Mouse (Mus musculus) monocyte, adult 2 months (primary cell): Measurements from ENCODE around the gene Gm45521.

ENCODE experiments used
- DNase-seq, 2 experiments: peaks; one replicate each; pipeline ENCODE4 v3.0.0; 2022; ENCODE audit warnings: low spot score in 2 of 2, low read depth in 1 of 2

Gene Gm45521

DNA sequence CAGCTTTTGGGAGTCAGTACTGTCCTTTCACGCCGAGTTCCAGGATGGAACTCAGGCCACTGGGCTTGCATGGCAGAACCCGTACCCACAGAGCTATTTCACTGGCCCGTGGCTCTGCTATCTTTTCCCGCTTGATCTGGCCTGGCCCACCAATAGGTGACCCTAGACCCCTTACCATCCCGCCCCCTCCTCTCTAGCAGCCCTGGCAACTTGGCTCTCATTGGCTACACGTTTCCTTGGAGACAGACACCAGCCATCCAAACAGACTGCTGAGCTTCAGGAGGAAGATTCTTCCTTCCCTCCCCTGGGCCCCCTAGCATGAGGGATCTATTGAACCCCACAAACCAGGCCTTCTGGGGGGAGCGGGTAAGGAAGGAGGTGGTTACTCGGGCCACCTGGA lies at the start of gene Gm45521:
Gene Gm45521 (plus strand): TSS at position 240 of the 400 bp plus-strand sequence.
- DNase-seq: no peak

DNA sequence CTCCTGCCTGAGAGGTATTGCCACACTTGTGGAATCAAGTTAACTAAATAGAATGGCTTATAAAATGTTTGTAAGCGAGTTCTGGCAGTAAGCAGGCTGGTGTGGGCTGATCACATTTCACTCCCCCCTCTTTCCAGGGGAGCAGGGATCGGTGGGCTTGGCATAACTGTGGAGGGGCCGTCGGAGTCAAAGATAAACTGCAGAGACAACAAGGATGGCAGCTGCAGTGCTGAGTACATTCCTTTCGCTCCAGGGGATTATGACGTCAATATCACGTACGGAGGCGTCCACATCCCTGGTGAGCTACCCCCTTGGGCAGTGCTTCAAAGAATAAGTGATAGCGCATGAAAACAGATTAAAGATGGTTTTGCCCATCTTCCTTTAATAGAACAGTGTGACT lies 47.6 kb upstream of the Gm45521 start:
- no peak for DNase-seq

DNA sequence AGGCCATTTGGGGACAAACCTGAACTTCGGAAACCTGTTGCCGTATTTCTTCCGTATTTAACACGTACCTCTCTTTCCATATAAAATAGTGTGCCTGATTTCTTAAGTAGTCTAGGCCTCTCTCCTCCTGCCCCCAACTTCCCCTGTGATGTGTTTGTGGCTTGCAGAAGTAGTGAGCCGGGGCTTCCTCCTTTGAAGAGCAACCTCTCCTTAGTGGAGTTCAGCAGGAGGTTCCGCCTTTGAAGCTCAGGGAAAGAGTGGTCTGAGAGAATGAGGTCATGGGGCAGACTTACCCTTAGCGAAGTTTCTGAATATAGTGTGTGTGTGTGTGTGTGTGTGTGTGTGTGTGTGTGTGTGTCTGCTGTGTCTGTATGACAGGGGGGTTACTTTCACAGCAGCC lies 43.2 kb upstream of the Gm45521 start:
- DNase-seq: peak; percentile 49 to 60

DNA sequence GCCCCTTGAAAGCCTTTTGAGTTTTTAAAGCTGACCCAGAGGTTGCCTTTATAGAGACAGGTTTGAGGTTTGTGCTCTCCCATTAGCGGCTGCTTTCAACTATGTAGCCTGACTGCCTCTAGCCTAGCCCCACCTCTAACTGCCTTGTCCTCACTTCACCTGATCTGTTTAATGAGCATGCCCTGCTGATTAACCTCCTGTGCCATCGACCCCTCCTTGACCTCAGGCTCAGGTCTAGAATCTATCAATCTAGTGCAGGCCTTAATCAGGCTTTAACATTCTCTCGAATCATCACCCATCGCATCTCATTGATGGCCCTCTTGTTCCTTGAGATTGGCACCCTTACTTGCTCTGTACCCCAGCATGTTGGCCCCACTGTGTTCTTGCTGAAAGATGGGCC lies 42.6 kb upstream of the Gm45521 start:
- no peak for DNase-seq

DNA sequence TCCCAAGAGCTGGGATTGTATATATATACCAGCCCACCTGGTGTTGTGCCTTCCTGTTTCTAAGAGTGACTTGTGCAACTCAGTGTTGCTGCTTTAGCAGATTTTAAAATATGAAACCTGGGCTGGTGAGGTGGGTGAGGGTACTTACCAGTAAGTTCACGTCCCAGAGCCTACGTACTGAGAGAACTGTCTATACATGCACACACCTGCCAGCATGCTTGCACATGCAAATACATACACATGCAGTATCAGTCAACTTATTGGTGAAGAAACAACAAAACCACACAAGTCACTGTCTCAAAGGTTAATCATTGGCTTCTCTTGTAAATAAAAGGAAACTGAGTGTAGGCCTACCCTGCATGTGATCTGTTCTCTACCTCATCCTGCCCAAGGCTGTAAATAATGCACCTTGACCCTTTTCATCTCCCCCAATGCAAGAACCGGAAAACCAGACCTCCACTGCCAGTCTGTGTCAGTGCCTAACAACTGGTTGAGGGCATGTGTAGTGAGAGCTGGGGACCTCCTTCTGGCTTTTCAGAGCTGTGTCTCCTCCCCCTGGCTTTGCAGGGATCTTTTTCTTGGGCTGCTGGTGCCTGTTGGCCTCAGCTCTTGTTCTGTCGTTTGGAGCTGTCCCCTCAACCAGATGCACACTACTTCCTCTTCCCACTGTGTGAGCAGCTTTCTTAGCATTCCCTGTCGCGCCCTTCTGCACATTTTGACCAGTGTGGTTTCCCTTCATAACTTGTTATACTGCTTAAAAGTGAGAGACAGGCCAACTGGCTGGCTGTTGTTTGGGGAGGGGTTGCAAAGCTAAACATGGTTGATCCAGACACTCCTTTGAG lies 38.7 kb upstream of the Gm45521 start:
- no peak for DNase-seq

DNA sequence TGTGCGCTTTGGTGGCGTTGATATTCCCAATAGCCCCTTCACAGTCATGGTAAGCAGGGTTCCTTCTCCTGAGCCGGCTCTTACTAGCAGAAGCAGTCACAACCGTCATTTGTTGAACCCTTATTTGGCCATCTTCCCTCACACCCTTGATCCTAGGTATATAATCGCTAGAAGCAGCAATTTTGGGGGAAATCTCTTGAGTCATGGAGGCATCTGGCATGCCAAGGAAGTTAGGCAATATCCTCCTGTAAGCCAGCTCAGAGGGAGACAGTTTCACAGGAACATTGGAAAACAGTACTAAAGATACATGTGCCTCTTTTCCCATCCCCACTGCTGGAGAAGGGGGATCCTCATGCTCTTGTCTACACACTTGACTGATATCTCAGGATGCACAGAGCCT lies 37.8 kb upstream of the Gm45521 start:
- DNase-seq: no peak

DNA sequence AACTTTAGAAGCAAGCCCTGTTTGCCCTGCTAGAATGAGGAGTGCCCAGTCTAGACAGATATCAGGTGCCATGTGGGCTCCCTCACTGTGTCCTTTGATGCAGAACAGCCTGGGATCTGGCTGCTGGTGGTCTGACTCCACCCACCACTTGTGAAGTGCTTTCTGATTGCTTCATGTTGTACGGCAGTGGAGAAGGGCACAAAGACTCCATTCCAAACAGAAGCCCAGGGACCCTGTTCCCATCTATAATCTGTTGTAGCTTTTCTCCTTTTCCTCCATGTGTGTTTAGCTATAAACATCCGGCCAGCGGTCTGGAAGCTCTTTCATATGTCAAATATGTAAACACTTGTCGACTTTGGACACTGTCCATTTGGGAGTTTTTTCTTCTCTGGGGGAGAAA lies 37.2 kb upstream of the Gm45521 start:
- DNase-seq: no peak

DNA sequence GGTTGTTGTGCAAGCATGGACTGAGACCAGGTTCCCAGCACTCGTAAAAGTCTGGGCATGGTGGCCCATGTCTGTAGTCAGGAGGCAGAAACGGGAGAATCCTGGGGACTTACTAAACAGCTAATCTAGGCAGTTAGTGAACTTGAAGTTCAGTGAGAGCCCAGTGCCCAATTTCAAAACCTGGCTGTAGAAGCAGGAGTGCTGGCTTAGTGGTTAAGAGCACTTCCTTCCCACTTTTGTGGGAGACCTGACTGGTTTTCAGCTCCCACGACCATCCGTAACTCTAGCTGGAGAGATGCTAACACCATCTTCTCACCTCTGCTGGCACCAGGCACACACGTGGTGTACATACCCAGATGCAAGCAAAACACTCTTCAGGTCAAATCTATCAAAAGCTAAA lies 35.6 kb upstream of the Gm45521 start:
- DNase-seq: no peak

DNA sequence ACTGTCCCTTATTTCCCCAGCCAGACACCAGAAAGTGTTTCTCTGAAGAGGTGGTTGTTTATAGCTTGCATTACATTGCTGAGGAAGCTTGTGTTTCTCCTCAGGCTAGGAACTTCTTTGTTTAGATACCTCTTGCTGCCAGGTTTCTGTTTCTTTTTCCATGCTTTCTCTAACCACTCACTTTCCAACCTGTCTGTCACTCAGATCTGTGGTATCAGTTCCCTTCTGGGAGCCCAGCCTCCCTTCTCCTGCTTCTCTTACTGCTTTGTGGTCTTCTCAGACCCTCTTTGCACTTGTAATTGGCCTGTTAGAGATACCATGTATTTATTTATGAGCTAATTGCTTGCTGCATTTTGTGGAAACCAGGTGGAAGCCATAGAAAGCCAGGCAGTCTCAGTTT lies 33.5 kb upstream of the Gm45521 start:
- no peak for DNase-seq

DNA sequence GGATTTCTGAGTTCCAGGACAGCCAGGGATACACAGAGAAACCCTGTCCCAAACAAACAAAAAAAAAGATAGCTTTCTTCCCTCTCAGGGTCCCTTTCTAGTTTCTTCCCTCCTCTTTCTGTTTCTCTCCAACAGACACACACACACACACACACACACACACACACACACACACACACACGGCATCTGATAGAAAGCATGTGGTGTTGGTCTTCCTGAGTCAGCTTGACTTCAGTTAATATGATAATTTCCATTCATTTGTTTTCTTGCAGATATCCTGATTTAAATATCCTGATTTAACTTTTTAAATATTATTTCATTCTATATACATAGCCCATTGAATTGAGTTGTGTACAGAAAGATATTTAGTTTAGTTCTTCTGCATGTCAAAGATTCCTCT lies 28.7 kb upstream of the Gm45521 start:
- no peak for DNase-seq

DNA sequence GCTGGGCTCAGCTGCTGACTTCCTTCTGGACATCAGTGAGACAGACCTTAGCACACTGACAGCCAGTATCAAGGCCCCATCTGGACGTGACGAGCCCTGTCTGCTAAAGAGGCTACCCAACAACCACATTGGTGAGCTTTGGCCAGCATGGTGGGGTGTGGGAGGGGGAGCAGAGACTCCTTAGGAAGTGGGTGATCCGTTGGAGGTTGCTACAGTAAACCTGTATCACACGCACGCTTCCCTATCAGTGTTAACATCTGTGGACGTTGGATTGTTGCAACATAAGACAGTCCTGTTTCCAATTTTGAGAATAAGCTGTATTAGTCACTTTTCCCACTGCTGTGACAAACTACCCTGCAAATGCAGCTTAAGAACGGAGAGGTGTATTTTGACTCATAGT lies 28.1 kb upstream of the Gm45521 start:
- no peak for DNase-seq

DNA sequence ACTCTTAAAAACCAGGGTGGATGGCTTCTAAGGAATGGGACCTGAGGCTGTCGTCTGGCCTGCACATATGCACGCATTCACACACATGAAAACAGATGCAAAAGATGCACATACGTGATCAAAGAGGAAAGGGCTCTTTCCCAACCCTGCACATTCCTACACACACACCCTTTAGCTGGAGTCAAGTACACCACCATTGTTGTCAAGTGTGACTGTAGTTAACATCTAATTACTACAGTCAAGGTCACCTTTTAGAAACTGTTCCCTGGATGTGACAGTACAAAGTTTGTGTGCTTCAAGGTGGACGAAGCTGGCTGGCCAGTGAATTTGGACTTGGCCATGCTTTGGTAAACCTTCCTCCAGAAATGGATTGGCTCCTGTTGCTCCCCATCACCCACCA lies 24.9 kb upstream of the Gm45521 start:
- DNase-seq: no peak

DNA sequence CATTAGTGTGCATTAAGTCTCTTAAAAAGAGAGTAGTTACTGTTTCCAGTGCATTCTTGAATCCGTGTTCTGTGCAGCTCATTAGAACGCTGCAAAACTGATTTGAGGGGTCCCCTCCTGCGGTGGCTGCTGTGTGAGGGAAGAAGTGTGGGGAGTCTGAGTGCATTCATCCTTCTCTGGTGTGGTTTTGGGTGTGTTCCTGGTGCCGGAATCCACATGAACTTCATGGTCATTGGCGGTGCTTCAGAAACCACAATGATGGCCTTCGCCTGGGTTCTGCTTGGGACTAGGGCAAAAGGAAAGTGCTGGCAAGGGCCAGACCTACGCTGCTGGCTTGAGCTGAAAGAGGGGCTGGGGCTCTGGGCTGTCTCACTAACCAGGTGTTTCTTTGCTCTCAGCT lies 22.9 kb upstream of the Gm45521 start:
- no peak for DNase-seq

DNA sequence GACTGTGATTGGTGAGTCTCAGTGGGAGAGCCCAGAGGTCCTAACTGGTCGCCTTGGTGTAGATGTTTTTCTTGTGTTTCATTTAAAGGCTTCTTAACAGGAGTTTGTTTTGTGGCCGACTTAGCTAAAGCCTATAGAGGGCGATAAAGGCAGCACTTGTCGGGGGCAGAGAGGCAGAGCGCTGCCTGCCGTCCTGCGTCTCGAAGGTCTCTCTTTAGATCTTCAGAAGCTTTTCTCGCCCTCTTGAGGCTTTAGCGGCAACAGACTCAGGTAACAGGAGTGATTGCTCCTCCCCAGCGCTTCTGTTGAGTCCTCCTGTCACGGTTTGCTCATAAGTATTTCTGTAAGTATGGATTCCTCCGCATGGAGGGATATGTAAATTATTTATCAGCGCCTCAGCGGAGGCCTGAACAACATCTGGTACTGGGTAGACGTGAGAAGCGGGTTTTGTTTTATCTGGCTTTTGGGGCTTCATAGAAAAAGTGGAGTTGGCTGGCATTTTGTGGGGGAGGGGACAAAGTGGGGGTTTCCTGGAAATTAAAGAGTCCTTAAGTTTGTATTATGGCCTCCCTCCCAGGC lies 19.9 kb upstream of the Gm45521 start:
- DNase-seq: no peak

DNA sequence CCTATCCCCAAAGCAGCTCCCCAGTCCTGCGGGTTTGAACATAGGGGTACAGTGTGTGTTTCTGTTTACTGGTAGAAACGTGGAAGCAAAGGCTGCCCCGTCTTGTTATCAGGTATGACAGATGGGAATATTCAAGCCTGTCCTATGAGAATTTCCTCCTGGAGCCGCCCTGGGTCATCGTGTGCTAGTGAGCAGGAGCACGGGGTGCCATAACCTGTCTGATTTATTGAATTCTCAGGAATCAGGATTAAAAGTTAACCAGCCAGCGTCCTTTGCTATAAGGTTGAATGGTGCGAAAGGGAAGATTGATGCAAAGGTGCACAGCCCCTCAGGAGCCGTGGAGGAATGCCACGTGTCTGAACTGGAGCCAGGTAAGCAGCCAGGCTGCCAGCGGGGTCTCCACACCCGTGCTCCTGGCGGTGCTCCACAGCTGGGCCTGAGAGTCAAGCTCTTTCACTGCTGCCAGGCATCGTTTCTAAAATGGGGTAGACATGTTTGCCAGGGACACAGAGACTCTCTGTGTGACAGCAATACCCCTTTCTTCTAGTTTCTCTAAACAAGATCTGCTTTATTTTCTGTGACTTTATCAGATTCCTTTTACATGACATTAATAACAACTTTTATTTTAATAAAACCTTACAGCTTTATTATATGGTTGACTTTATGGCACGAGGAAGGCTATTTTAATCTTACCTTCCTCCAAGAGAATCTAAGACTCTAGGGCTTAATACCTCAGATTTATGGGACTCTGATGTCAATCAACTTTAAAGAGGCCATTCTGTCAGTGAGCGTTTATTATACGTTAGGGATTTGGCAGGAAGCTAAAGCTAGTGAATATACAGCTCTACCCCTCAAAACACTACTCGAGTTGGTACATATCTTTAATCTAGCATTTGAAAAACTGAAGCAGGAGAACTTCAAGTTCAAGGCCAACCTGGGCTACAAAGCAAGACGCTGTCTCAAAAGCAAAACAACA lies 18.0 kb upstream of the Gm45521 start:
- DNase-seq: no peak

DNA sequence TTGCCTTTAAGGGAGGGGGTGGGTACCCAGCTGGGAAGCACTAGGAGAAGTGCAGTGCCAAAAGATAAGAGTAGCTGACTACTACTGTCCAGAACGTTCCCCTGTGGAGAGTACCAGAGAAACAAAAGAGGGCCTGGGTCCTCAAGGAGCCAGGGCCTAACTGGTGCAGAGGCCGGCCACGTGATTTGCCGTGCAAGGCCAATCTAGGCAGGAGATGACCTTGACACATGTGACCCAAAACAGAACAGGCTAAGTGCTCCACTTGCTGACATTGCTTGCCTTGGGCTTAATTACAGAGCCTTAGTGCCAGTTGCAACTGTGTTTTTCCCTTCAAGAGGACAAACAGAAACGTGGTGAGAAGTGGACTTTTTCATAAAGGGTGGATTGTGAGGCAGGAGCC lies 15.7 kb upstream of the Gm45521 start:
- no peak for DNase-seq

DNA sequence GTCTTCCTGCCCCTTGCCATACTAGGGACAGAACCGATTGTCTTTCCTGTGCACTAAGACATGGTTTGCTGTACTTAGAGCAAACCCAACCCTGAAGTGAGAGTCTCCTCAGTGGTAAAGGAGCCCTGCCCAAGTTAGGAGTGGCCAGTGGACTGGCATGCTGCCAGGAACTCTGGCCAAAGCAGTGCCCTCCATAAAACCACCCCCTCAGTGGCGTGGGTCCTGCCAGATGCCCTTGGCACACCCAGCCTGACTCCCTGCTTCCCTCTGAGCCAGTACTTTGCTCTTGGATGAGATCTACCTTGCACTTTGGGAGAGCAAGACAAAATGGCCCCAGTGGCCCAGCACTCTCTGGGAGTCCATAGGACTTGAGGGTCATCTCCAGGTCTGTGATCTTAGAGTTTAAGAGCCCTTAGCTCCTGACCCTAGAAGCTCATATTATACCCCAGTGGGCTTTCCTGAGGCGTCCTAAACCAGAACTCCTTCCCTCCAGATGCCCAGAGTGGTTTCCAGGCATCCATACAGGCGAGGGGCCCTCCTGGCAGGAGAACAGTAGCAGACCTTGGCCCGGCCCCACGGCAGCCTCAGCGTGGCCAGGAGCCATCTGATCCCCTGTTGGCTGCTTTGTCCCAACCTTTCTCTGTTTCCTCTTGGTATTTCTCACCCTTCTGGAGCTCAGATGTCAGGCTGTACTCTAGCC lies 13.8 kb upstream of the Gm45521 start:
- no peak for DNase-seq

DNA sequence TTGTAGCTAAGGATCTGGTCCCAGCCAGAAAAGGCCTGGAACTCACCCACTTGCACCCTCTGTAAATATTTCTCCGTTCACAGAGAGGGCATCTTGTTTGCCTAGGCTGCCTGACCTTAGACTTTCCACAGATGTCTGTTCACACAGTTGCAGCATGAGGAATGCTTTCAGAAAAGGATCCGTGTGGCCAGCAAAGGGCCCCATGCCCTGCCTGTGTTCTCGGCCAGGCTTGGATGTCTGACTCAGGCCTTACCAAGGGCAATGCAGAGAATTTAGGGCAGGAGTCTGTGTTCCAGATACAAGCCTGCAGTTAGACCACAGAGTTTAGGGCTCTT lies 13.3 kb upstream of the Gm45521 start:
- no peak for DNase-seq

DNA sequence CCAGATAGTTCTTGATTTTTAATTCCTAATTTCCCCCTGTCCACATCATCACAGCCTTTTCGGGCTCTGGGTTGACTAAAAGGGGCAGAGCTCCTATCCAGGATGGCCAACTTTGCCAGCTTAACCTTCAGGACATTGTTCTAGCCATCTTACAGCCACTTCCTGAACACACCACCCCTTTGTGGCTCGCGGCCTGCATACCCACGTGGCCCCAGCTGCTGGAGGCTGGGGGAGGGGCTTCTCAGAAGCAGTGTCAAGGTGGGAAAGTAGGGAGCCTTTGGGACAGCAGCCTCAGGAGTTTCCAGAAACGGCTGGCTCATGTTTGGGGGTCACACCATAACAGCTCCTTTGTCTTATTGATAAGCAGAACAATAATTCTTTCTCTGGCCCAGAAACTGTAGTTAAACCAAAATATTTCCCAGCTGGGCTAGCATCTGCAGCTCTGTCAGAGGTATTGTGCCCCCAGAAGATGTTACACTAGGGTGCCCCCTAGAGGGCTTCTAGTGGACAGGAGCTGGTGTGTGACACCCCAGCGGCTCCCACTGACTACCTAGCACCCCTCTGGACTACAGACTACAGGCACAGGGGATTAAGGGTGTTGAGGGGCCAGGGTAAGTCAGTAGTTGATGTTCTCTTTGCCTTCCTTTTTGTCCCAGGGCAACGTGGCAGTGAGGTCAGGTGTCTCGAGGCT lies 12.6 kb upstream of the Gm45521 start:
- no peak for DNase-seq

DNA sequence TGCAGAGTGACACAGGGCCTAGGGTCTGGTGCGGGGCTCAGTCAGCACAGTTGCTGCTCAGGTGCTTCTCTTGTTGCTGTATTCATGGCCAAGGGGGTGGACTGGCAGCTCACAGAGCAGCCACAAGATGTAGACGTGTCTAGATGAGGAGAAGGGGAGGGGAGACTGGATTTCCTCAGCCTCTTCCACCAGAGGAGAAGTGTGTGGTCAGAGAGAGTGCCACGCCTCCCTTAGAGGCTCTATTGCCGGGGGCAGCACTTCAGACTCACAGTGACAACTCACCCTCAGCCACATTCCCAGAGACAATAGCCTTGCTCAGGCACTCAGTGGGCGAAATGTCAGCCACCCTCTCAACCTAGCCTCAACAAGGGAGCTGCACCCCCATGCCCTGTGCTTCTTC lies 11.8 kb upstream of the Gm45521 start:
- no peak for DNase-seq

DNA sequence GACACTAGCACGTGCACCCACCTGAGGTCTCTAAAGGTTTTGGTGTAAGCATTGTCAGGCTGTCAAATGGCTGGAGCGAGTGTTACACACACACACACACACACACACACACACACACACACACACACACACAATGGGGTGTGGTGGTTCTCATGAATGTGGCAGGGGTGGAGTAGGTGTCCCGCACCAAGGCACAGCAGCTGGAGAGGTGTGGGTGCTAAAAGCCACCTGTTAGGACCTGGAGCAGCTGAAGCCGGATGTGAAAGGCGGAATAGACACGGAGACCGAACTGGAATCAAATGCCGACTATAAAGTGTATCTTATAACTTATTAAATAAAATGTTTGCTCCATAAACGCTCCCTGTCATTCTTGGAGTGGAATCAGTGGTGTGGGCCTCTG lies 5.9 kb upstream of the Gm45521 start:
- DNase-seq: no peak
